Mouse (Mus musculus) CD4-positive, CD25-positive, alpha-beta regulatory T cell, adult 4 months (primary cell): ENCODE data around the gene Fam178b. TPM values are rescaled to one million over a fixed set of nuclear protein-coding genes. Genes with fewer than 3 reads are reported as not detected.

Source experiments
- ATAC-seq: one replicate; pipeline ENCODE4 v1.8.0; 2017
- polyA plus RNA-seq, 2 experiments: library from polyadenylated mRNA; unstranded; fragments of 100-300 nt; shearing (Covaris generic); gene quantifications; one replicate each; pipeline ENCODE4 v1.2.1; 2017

The Fam178b gene
- polyA plus RNA-seq, 2 experiments from 2014 or later, result not detected

- ATAC-seq, result no peak
Observed at GRCm38 (mm10) chr1:36512966-36513280, 170.1 kb downstream of the Fam178b start.

Other genes with a start within 250 kb of the Fam178b start
- gene Lman2l, start 237.9 kb downstream of the Fam178b start, polyA plus RNA-seq, result 10 to 100 TPM; 11.0 to 11.8 TPM
- 10 to 100 TPM; 12.3 to 19.6 TPM for gene Cnnm4, start 211.6 kb downstream of the Fam178b start, polyA plus RNA-seq
- 1 to 10 TPM; 7.5 to 7.6 TPM for gene Cnnm3, start 171.3 kb downstream of the Fam178b start, polyA plus RNA-seq
- 100 to 1,000 TPM in 1 of 2 experiments, 10 to 100 TPM in 1; 39.3 to 112 TPM for gene Ankrd23, start 146.3 kb downstream of the Fam178b start, polyA plus RNA-seq
- 1 to 10 TPM in 1 of 2 experiments, not detected in 1; 2.3 TPM for gene Gm42417, start 143.8 kb downstream of the Fam178b start, polyA plus RNA-seq
- gene Ankrd39, start 135.7 kb downstream of the Fam178b start, polyA plus RNA-seq, result 10 to 100 TPM; 19.4 to 23.9 TPM
- gene Sema4c, start 124.8 kb downstream of the Fam178b start, polyA plus RNA-seq, result under 1 TPM in 1 of 2 experiments, not detected in 1; 0.22 TPM
- gene Cox5b, start 8.3 kb upstream of the Fam178b start, polyA plus RNA-seq, result 100 to 1,000 TPM; 191 to 317 TPM
- not detected for gene 4933424G06Rik, start 27.0 kb upstream of the Fam178b start, polyA plus RNA-seq
- gene Actr1b, start 31.2 kb upstream of the Fam178b start, polyA plus RNA-seq, result 10 to 100 TPM; 39.0 to 63.5 TPM
- 100 to 1,000 TPM; 178 to 289 TPM for gene Zap70, start 78.6 kb upstream of the Fam178b start, polyA plus RNA-seq